Mouse (Mus musculus): ENCODE results near the gene Dock3.

DNA sequence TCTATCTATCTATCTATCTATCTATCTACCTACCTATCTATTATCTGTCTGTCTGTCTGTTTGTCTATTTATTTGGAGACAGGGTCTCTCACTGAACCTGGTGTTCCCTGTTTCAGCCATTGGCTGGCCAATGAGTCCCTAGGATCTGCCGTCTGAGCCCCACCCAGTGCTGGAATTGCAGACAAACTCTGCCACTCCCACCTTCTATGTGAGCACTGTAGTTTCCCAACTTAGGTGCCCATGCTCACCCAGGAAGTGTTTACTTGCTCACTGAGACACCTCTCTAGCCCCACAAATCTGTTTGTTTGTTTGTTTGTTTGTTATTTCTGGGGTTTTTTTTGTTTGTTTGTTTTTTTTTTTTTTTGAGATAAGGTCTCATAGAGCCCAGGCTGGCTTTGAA is 35.3 kb upstream of the Dock3 start:
- no peak for TF ChIP-seq CTCF (IDR thresholded peaks at IDR 0.05; ENCODE audit: extremely low read depth, insufficient read depth, low read length)
- no peak for TF ChIP-seq POLR2A (IDR thresholded peaks at IDR 0.05; ENCODE audit: extremely low read depth, insufficient read depth, low read length)
